Mouse (Mus musculus): ENCODE results near the gene Olfr700. TPM values are rescaled to one million over a fixed set of nuclear protein-coding genes. Genes with fewer than 3 reads are reported as not detected.
"Not testable (repeated sequence)": the region's sequence is repeated elsewhere in the genome, so short reads cannot be mapped to it uniquely, and the experiment has no call there.

Olfr700 gene
- not detected for total RNA-seq (2021)
- long read RNA-seq, experiment 1, result 0 reads
- long read RNA-seq, experiment 2, result 0 reads

- DNase-seq (ENCODE audit: low spot score in 2 of 2), result no peak
Observed at GRCm38 (mm10) chr7:106808734-106809133, at the start of gene Olfr700. Gene Olfr700 (minus strand): TSS chr7:106808834.

- no peak for DNase-seq (ENCODE audit: low spot score in 2 of 2)
Observed at GRCm38 (mm10) chr7:106843060-106843459, 34.4 kb upstream of the Olfr700 start, which contains the start of gene Olfr703. Gene Olfr703 (plus strand): TSS chr7:106843360.

GRCm38 (mm10) chr7:106833793-106834192, 25.2 kb upstream of the Olfr700 start, which contains the start of gene Olfr702:
Gene Olfr702 (minus strand): TSS chr7:106833893.
- no peak for DNase-seq (ENCODE audit: low spot score in 2 of 2)

GRCm38 (mm10) chr7:106818414-106818813, 9.8 kb upstream of the Olfr700 start:
- no peak for DNase-seq (ENCODE audit: low spot score in 2 of 2)

- no peak for DNase-seq (ENCODE audit: low spot score in 2 of 2)
Observed at GRCm38 (mm10) chr7:106815775-106816174, 7.1 kb upstream of the Olfr700 start.

- no peak for DNase-seq (ENCODE audit: low spot score in 2 of 2)
Observed at GRCm38 (mm10) chr7:106813829-106814228, 5.2 kb upstream of the Olfr700 start, which contains the start of gene Olfr701. Gene Olfr701 (plus strand): TSS chr7:106814129.

- DNase-seq (ENCODE audit: low spot score in 2 of 2), result no peak
Observed at GRCm38 (mm10) chr7:106793098-106793497, 15.5 kb downstream of the Olfr700 start, which contains the start of gene Olfr699. Gene Olfr699 (minus strand): TSS chr7:106793198.

- DNase-seq (ENCODE audit: low spot score in 2 of 2), result no peak
Observed at GRCm38 (mm10) chr7:106788330-106788729, 20.3 kb downstream of the Olfr700 start.

GRCm38 (mm10) chr7:106761008-106761407, 47.6 kb downstream of the Olfr700 start:
- not testable (repeated sequence) for DNase-seq (ENCODE audit: low spot score in 2 of 2)

- DNase-seq (ENCODE audit: low spot score in 2 of 2), result no peak
Observed at GRCm38 (mm10) chr7:106758800-106759199, 49.8 kb downstream of the Olfr700 start.

Other genes starting within 250 kb of the Olfr700 start
- gene Olfr693, start 128.2 kb downstream of the Olfr700 start, total RNA-seq (2021), result not detected
- gene Olfr694, start 117.0 kb downstream of the Olfr700 start, total RNA-seq (2021), result not detected
- gene Olfr695, start 92.4 kb downstream of the Olfr700 start, total RNA-seq (2021), result not detected
- not detected for gene Olfr697, start 66.4 kb downstream of the Olfr700 start, total RNA-seq (2021)
- not detected for gene Olfr698, start 53.4 kb downstream of the Olfr700 start, total RNA-seq (2021)
- gene Olfr699, start 15.6 kb downstream of the Olfr700 start, total RNA-seq (2021), result not detected
- gene Olfr701, start 5.3 kb upstream of the Olfr700 start, total RNA-seq (2021), result not detected
- not detected for gene Olfr702, start 25.1 kb upstream of the Olfr700 start, total RNA-seq (2021)
- not detected for gene Olfr703, start 34.5 kb upstream of the Olfr700 start, total RNA-seq (2021)
- not detected for gene Olfr704, start 54.4 kb upstream of the Olfr700 start, total RNA-seq (2021)
- not detected for gene Olfr705, start 68.1 kb upstream of the Olfr700 start, total RNA-seq (2021)
- not detected for gene Olfr706, start 79.3 kb upstream of the Olfr700 start, total RNA-seq (2021)
- gene Olfr707, start 92.4 kb upstream of the Olfr700 start, total RNA-seq (2021), result not detected
- gene Olfr1532-ps1, start 99.2 kb upstream of the Olfr700 start, total RNA-seq (2021), result not detected
- under 1 TPM in 1 of 2 experiments, not detected in 1; 0.07 TPM for gene Olfr709-ps1, start 123.4 kb upstream of the Olfr700 start, total RNA-seq (2021)
- gene Olfr710, start 139.5 kb upstream of the Olfr700 start, total RNA-seq (2021), result not detected
- gene Olfr6, start 155.1 kb upstream of the Olfr700 start, total RNA-seq (2021), result not detected
- gene Olfr711, start 166.6 kb upstream of the Olfr700 start, total RNA-seq (2021), result not detected
- gene Olfr2, start 197.2 kb upstream of the Olfr700 start, total RNA-seq (2021), result not detected
- gene Olfr713, start 222.3 kb upstream of the Olfr700 start, total RNA-seq (2021), result not detected